Mouse (Mus musculus) lung, postnatal 0 days (tissue): ENCODE results near the gene Alppl2. TPM values are rescaled to one million over a fixed set of nuclear protein-coding genes. Genes with fewer than 3 reads are reported as not detected.
A peak's percentile ranks its signal among the peaks of the same experiment; 100 is the strongest.

ENCODE experiments used
- ATAC-seq: fragments of 200-750 bp; cut with Nextera tagmentation; 2 replicates; pipeline ENCODE4 v1.8.0; 2017; ENCODE audit warnings: moderate library complexity
- DNase-seq: peaks from one replicate; pipeline ENCODE4 v3.0.0-alpha.2; 2016; ENCODE audit warnings: low spot score
- H3K27ac ChIP-seq: fragments of 300-500 bp; sonication (generic); 2 replicates; pipeline ENCODE4 v1.5.1; 2014; ENCODE audit warnings: antibody characterized with exemption, mild to moderate bottlenecking, low read length, mixed read lengths
- H3K27me3 ChIP-seq: fragments of 300-500 bp; sonication (generic); replicated peaks from 2 replicates; pipeline ENCODE4 v1.6.1; 2014; ENCODE audit warnings: low read length, mixed read lengths; ENCODE audit not compliant: insufficient read depth
- H3K36me3 ChIP-seq: fragments of 300-500 bp; sonication (generic); 2 replicates; pipeline ENCODE4 v1.6.1; 2014; ENCODE audit warnings: low read length, mixed read lengths; ENCODE audit not compliant: insufficient read depth
- H3K4me1 ChIP-seq: fragments of 300-500 bp; sonication (generic); 2 replicates; pipeline ENCODE4 v1.6.1; 2014; ENCODE audit warnings: antibody characterized with exemption, low read depth, low read length, mixed read lengths; ENCODE audit not compliant: insufficient read depth
- H3K4me2 ChIP-seq: fragments of 300-500 bp; sonication (generic); replicated peaks from 2 replicates; pipeline ENCODE4 v1.6.1; 2014; ENCODE audit warnings: low read depth, mild to moderate bottlenecking, low read length, moderate library complexity, mixed read lengths
- H3K4me3 ChIP-seq: fragments of 300-500 bp; sonication (generic); 2 replicates; pipeline ENCODE4 v1.5.1; 2014; ENCODE audit warnings: low read depth, low read length
- H3K9ac ChIP-seq: fragments of 300-500 bp; sonication (generic); replicated peaks from 2 replicates; pipeline ENCODE4 v1.6.1; 2014; ENCODE audit warnings: low read depth, mild to moderate bottlenecking
- H3K9me3 ChIP-seq: fragments of 300-500 bp; sonication (generic); 2 replicates; pipeline ENCODE4 v1.6.1; 2016; ENCODE audit warnings: low read length, mixed read lengths
- CTCF ChIP-seq: IDR thresholded peaks from 2 replicates; pipeline ENCODE4 v1.5.1; 2016; ENCODE audit warnings: antibody characterized with exemption, mild to moderate bottlenecking
- EP300 ChIP-seq: IDR thresholded peaks from 2 replicates; pipeline ENCODE4 v1.6.1; 2016; ENCODE audit warnings: antibody characterized with exemption, mild to moderate bottlenecking, control low read depth
- WGBS: fragments of 180-500 bp; shearing (Covaris S2); extraction: QIAGEN DNeasy Blood & Tissue Kit; methylation state at CpG from one replicate; pipeline ENCODE4 v1.1.7; 2014; 5-methylcytosine and 5-hydroxymethylcytosine counted together
- polyA plus RNA-seq: library from polyadenylated mRNA; unstranded; fragments of >200 nt; fragmentation: Nextera tagmentation; extraction: Ambion mirVana; gene quantifications from 2 replicates; pipeline ENCODE4 v1.2.1, GENCODE M21; 2015

Alppl2 gene
- polyA plus RNA-seq, 1 experiment from 2014 or later: 0.06 TPM

DNA sequence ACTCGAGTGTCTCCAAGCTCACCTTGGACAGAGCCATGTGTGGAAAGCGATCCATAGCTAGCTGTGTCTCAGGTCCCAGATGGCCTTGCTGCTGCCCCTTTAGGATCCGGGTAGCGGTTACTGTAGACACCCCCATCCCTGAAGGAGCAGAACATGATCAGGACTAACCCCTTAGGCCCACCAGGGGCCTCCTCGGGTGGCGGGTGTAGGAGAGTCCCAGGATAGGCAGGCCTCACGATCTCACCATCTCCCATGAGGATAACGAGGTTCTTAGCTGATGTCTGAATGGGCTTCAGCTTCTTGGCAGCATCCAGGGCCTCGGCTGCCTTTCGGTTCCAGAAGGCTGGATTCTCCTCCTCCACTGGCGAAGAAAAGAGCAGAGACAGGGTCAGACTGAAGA, 477 bp downstream of the Alppl2 start:
- no peak overlapping the region for H3K4me3 ChIP-seq
- H3K27ac ChIP-seq: no peak overlapping the region
- H3K4me2 ChIP-seq: no peak overlapping the region
- H3K4me1 ChIP-seq: no peaks in the 10 kb centered on the region
- DNase-seq (no peak), ATAC-seq (no peak)
- H3K9ac ChIP-seq: no peak overlapping the region
- H3K27me3 ChIP-seq: no peaks in the 10 kb centered on the region
- no peaks in the 10 kb centered on the region for H3K36me3 ChIP-seq
- no peaks in the 10 kb centered on the region for H3K9me3 ChIP-seq
- no peak for TF ChIP-seq CTCF
- no peak for TF ChIP-seq EP300
- 85% methylated on average over 11 of the region's 11 CpGs for WGBS

DNA sequence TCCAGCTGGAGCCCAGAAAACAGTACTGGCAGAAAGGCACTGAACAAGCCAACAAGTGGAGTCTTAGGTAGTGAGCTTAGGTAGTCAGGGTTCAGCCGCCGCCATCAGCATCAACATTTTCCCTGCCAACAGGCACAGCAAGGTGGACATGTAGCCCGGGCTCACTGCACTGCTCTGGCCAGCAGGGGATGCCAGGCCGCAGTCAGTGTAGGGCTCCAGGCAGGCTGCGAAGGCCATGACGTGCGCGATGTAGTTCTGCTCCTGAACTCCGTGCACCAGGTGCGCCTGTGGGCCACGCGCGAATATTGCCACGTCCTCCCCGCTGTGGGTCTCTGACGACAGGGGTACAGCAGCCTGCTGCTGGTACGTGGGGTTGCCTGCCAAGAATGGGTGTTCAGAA, 2.8 kb downstream of the Alppl2 start:
- WGBS: 75% methylated on average over 17 of the region's 17 CpGs
- no peaks in the 10 kb centered on the region for H3K9me3 ChIP-seq
- H3K36me3 ChIP-seq: no peaks in the 10 kb centered on the region
- H3K27me3 ChIP-seq: no peaks in the 10 kb centered on the region
- no peaks in the 10 kb centered on the region for H3K4me1 ChIP-seq
- H3K4me3 ChIP-seq: no peak overlapping the region
- H3K9ac ChIP-seq: no peak overlapping the region
- no peak overlapping the region for H3K4me2 ChIP-seq
- TF ChIP-seq CTCF: peak; percentile 41
- TF ChIP-seq EP300: no peak
- no peak for ATAC-seq
- H3K27ac ChIP-seq: no peak overlapping the region
- no peak for DNase-seq

GRCm38 (mm10) chr1:87086196-87086595, 3.5 kb downstream of the Alppl2 start:
- no peaks in the 10 kb centered on the region for H3K4me1 ChIP-seq
- H3K36me3 ChIP-seq: no peaks in the 10 kb centered on the region
- H3K9me3 ChIP-seq: no peaks in the 10 kb centered on the region
- no peak for TF ChIP-seq EP300
- TF ChIP-seq CTCF: no peak
- DNase-seq: no peak
- no peak overlapping the region for H3K27ac ChIP-seq
- no peak overlapping the region for H3K9ac ChIP-seq
- no peak overlapping the region for H3K4me2 ChIP-seq
- no peak overlapping the region for H3K4me3 ChIP-seq
- WGBS: 47% methylated on average over 4 of the region's 4 CpGs
- ATAC-seq: no peak
- no peaks in the 10 kb centered on the region for H3K27me3 ChIP-seq

GRCm38 (mm10) chr1:87073776-87074175, 16.0 kb downstream of the Alppl2 start:
- WGBS: 76% methylated on average over 8 of the region's 8 CpGs
- TF ChIP-seq EP300: no peak
- no peak for TF ChIP-seq CTCF
- ATAC-seq (no peak), DNase-seq (no peak)
- Histone ChIP-seq H3K27me3 (no peaks in the 10 kb centered on the region), H3K9ac (no peak overlapping the region), H3K27ac (no peak overlapping the region), H3K4me1 (no peaks in the 10 kb centered on the region), H3K4me3 (no peak overlapping the region), H3K36me3 (no peaks in the 10 kb centered on the region), H3K4me2 (no peak overlapping the region), H3K9me3 (no peaks in the 10 kb centered on the region)

- Histone ChIP-seq H3K36me3 (no peaks in the 10 kb centered on the region), H3K4me2 (no peak overlapping the region), H3K9ac (no peak overlapping the region), H3K9me3 (no peaks in the 10 kb centered on the region), H3K4me3 (no peak overlapping the region), H3K27me3 (no peaks in the 10 kb centered on the region), H3K27ac (no peak overlapping the region), H3K4me1 (no peaks in the 10 kb centered on the region)
- DNase-seq (peak; percentile 24), ATAC-seq (peak; percentile 35; the same call in 1 of the 2 replicates)
- TF ChIP-seq EP300 (no peak), CTCF (peak; percentile 77)
- 44% methylated on average over 16 of the region's 16 CpGs for WGBS
These were observed 19.0 kb downstream of the Alppl2 start for GRCm38 (mm10) chr1:87070720-87071119.

GRCm38 (mm10) chr1:87060913-87061312, 28.8 kb downstream of the Alppl2 start:
- ATAC-seq: no peak
- no peaks in the 10 kb centered on the region for H3K36me3 ChIP-seq
- no peak for TF ChIP-seq EP300
- peak; percentile 14; the same call in 1 of the 2 replicates for TF ChIP-seq CTCF
- DNase-seq: no peak
- H3K4me2 ChIP-seq: no peak overlapping the region
- H3K9me3 ChIP-seq: no peaks in the 10 kb centered on the region
- H3K27ac ChIP-seq: no peak overlapping the region
- no peak overlapping the region for H3K4me3 ChIP-seq
- H3K9ac ChIP-seq: no peak overlapping the region
- H3K4me1 ChIP-seq: no peaks in the 10 kb centered on the region
- no peaks in the 10 kb centered on the region for H3K27me3 ChIP-seq

GRCm38 (mm10) chr1:87059042-87059665, 30.6 kb downstream of the Alppl2 start:
- DNase-seq: no peak
- Histone ChIP-seq H3K27me3 (no peaks in the 10 kb centered on the region), H3K27ac (no peak overlapping the region), H3K4me2 (no peak overlapping the region), H3K9me3 (no peaks in the 10 kb centered on the region), H3K9ac (no peak overlapping the region), H3K4me1 (no peaks in the 10 kb centered on the region), H3K36me3 (no peaks in the 10 kb centered on the region), H3K4me3 (no peak overlapping the region)
- 69% methylated on average over 8 of the region's 8 CpGs for WGBS
- TF ChIP-seq EP300: no peak
- TF ChIP-seq CTCF: no peak
- no peak for ATAC-seq
